Mouse (Mus musculus): ENCODE results near the gene Stk10. TPM values are rescaled to one million over a fixed set of nuclear protein-coding genes. Genes with fewer than 3 reads are reported as not detected.

The Stk10 gene
- polyA plus RNA-seq (2015; fragmentation: Nextera tagmentation; extraction: Ambion mirVana), result 3.6 and 4.3 TPM in 2 replicates

DNA sequence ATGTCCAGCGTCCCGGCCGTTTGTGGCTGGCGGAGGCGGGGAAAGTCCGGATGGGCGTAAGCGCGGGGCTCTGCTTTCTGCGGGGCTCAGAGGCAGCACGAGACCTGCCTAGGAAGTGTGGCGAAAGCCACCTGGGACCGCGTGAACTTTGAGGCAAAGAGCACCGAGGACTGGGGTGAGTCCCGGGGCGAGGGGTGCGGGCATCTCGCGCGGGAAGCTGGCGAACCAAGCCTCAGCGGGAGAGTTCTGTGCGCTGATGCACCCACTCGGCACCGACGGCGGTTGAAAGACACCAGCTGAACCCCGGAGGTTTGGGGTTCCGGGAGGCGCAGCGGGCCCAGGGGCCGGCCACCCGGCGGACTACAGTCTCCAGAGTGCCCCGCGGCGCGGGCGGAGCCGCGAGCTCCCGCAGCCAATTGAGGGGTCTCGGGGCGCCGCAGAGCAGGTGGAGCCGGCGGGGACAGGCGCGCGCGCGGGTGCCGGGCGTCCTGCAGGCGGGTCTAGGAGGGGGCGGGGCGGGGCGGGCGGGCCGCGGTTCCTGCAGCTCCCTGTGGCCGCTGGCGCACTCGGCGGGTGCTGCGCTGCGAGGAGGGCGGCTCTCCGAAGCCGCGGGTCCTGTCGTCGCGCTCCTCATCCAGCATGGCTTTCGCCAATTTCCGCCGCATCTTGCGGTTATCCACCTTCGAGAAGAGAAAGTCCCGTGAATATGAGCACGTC, at the start of gene Stk10:
TSS of gene Stk10 (plus strand) at position 541 of the 717 bp plus-strand sequence.
- Histone ChIP-seq H3K27me3 (replicated peaks) (no peaks in the 10 kb centered on the region), H3K27ac (peak within 1 kb of the TSS; percentile 51; the same call in 1 of the 2 replicates), H3K36me3 (no peaks in the 10 kb centered on the region), H3K9ac (peak within 1 kb of the TSS; percentile 61), H3K4me3 (replicated peaks) (peak within 1 kb of the TSS; percentile 63), H3K9me3 (no peaks in the 10 kb centered on the region), H3K4me2 (replicated peaks) (peak within 1 kb of the TSS; percentile 99), H3K4me1 (replicated peaks) (peaks cover 17% of the 10 kb centered on the region)
- WGBS, result under 1% methylated on average over 82 of the region's 82 CpGs
- ATAC-seq, result peak; percentile 98

- WGBS, result 66% methylated on average over 3 of the region's 3 CpGs
- Histone ChIP-seq H3K27me3 (replicated peaks) (no peaks in the 10 kb centered on the region), H3K4me2 (replicated peaks) (no peak overlapping the region), H3K4me1 (replicated peaks) (peaks cover 14% of the 10 kb centered on the region), H3K9me3 (no peaks in the 10 kb centered on the region), H3K36me3 (no peaks in the 10 kb centered on the region), H3K27ac (no peak overlapping the region), H3K4me3 (replicated peaks) (no peak overlapping the region), H3K9ac (no peak overlapping the region)
- ATAC-seq, result no peak
Measured at GRCm38 (mm10) chr11:32485290-32485689, 47.8 kb upstream of the Stk10 start.

DNA sequence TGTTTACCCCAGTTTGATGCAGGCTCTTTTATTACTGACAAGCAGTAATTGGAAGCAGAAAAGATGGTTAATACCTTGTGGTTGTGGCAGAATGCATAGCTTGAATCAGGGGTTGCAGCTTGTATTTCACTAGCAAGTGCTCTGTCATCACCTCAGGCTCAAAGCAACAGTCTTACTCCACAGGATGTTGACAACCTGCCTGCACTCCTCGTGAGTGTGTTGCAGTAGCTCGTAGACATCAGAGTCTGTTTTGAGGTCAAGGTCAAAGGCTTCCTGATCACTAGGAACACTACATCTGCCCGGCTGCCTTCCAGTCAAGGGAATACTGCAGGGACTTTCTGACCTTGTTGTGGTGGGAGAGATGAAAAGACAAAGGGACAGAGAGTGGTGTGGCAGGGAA, 46.5 kb upstream of the Stk10 start:
- Histone ChIP-seq H3K27ac (no peak overlapping the region), H3K9ac (no peak overlapping the region), H3K4me3 (replicated peaks) (no peak overlapping the region), H3K9me3 (no peaks in the 10 kb centered on the region), H3K36me3 (no peaks in the 10 kb centered on the region), H3K27me3 (replicated peaks) (no peaks in the 10 kb centered on the region), H3K4me1 (replicated peaks) (peaks cover 14% of the 10 kb centered on the region), H3K4me2 (replicated peaks) (no peak overlapping the region)
- ATAC-seq, result no peak
- 43% methylated on average over 3 of the region's 3 CpGs for WGBS

GRCm38 (mm10) chr11:32487501-32487900, 45.6 kb upstream of the Stk10 start:
- H3K4me1 ChIP-seq (replicated peaks), result peaks cover 14% of the 10 kb centered on the region
- ATAC-seq, result no peak
- no peak overlapping the region for H3K27ac ChIP-seq
- H3K4me2 ChIP-seq (replicated peaks), result no peak overlapping the region
- H3K9me3 ChIP-seq, result no peaks in the 10 kb centered on the region
- no peak overlapping the region for H3K9ac ChIP-seq
- H3K36me3 ChIP-seq, result no peaks in the 10 kb centered on the region
- H3K27me3 ChIP-seq (replicated peaks), result no peaks in the 10 kb centered on the region
- no peak overlapping the region for H3K4me3 ChIP-seq (replicated peaks)
- WGBS, result 87% methylated on average over 3 of the region's 3 CpGs

GRCm38 (mm10) chr11:32488344-32488743, 44.8 kb upstream of the Stk10 start:
- peaks cover 14% of the 10 kb centered on the region for H3K4me1 ChIP-seq (replicated peaks)
- H3K27ac ChIP-seq, result no peak overlapping the region
- H3K27me3 ChIP-seq (replicated peaks), result no peaks in the 10 kb centered on the region
- H3K9me3 ChIP-seq, result no peaks in the 10 kb centered on the region
- H3K4me2 ChIP-seq (replicated peaks), result no peak overlapping the region
- H3K4me3 ChIP-seq (replicated peaks), result no peak overlapping the region
- ATAC-seq, result no peak
- H3K9ac ChIP-seq, result no peak overlapping the region
- no peaks in the 10 kb centered on the region for H3K36me3 ChIP-seq

GRCm38 (mm10) chr11:32488808-32489670, 44.1 kb upstream of the Stk10 start:
- ATAC-seq, result peak; percentile 85
- H3K4me3 ChIP-seq (replicated peaks), result no peak overlapping the region
- H3K27me3 ChIP-seq (replicated peaks), result no peaks in the 10 kb centered on the region
- no peak overlapping the region for H3K27ac ChIP-seq
- H3K9ac ChIP-seq, result no peak overlapping the region
- H3K9me3 ChIP-seq, result no peaks in the 10 kb centered on the region
- WGBS, result 70% methylated on average over 5 of the region's 5 CpGs
- no peak overlapping the region for H3K4me2 ChIP-seq (replicated peaks)
- peaks cover 14% of the 10 kb centered on the region for H3K4me1 ChIP-seq (replicated peaks)
- no peaks in the 10 kb centered on the region for H3K36me3 ChIP-seq

DNA sequence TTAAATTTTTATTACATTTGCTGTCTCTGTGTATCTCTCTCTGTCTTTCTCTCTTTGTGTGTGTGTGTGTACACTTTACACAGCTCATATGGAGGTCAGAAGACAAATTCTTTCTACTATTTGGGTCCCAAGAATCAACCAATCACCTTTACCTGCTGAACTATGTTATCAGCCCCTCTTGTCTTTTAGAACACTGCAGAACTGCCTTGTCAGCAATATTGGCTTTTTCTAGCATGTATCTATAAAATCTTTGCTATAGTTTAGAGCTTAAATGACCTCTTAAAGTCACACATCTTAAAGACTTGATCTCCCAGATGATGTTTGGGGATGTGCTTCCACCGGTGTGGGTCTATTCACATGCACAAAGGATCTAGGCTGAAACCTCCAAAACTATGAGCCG, 42.0 kb upstream of the Stk10 start:
- H3K9ac ChIP-seq, result no peak overlapping the region
- ATAC-seq, result no peak
- no peaks in the 10 kb centered on the region for H3K27me3 ChIP-seq (replicated peaks)
- peaks cover 14% of the 10 kb centered on the region for H3K4me1 ChIP-seq (replicated peaks)
- no peaks in the 10 kb centered on the region for H3K9me3 ChIP-seq
- no peak overlapping the region for H3K27ac ChIP-seq
- H3K4me3 ChIP-seq (replicated peaks), result no peak overlapping the region
- WGBS, result 99% methylated on average over 2 of the region's 2 CpGs
- no peaks in the 10 kb centered on the region for H3K36me3 ChIP-seq
- no peak overlapping the region for H3K4me2 ChIP-seq (replicated peaks)

DNA sequence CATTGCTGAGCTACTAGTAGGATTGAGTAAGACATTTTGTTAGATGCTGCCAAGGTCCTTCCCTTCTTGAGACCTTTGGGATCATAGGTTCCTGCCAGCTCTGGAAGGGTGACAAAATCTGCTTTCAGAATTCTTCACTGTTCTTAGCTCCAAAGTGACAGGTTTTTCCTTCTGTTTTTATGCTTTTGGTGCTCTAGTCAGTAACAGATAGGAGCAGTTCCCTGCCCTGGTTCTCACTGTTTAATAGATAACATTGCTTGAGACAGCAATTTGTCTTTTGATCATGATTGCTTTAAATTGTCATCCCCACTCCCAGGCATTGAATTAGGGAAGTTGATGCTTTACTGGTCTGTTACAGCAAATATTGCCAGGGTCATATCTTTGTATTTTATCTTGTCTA, 39.8 kb upstream of the Stk10 start:
- Histone ChIP-seq H3K4me2 (replicated peaks) (no peak overlapping the region), H3K27me3 (replicated peaks) (no peaks in the 10 kb centered on the region), H3K9me3 (no peaks in the 10 kb centered on the region), H3K27ac (no peak overlapping the region), H3K4me1 (replicated peaks) (peaks cover 15% of the 10 kb centered on the region), H3K36me3 (no peaks in the 10 kb centered on the region), H3K9ac (no peak overlapping the region), H3K4me3 (replicated peaks) (no peak overlapping the region)
- ATAC-seq, result no peak

DNA sequence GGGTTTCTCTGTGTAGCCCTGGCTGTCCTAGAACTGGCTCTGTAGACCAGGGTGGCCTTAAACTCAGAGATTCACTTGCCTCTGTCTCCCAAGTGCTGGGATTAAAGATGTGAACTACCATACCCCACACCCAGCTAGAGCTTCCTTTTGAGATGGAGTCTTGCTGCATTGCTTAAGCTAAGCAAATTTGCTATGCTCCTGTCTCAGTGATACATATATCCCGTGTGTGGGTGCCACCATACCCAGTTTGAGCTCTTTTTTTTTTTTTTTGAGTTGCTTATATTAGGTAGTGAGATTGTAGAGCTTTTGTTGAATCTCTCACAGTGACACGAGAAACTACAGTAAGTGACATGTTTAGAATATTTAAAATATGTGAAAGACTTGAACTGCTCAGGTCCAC, 37.8 kb upstream of the Stk10 start:
- Histone ChIP-seq H3K27me3 (replicated peaks) (no peaks in the 10 kb centered on the region), H3K9ac (no peak overlapping the region), H3K4me1 (replicated peaks) (0 out of 2 replicates have a peak, but pooled peaks cover 4% of the 10 kb centered on the region), H3K36me3 (no peaks in the 10 kb centered on the region), H3K9me3 (no peaks in the 10 kb centered on the region), H3K4me3 (replicated peaks) (no peak overlapping the region), H3K4me2 (replicated peaks) (no peak overlapping the region), H3K27ac (no peak overlapping the region)
- no peak for ATAC-seq
- WGBS, result 60% methylated on average over 2 of the region's 2 CpGs

DNA sequence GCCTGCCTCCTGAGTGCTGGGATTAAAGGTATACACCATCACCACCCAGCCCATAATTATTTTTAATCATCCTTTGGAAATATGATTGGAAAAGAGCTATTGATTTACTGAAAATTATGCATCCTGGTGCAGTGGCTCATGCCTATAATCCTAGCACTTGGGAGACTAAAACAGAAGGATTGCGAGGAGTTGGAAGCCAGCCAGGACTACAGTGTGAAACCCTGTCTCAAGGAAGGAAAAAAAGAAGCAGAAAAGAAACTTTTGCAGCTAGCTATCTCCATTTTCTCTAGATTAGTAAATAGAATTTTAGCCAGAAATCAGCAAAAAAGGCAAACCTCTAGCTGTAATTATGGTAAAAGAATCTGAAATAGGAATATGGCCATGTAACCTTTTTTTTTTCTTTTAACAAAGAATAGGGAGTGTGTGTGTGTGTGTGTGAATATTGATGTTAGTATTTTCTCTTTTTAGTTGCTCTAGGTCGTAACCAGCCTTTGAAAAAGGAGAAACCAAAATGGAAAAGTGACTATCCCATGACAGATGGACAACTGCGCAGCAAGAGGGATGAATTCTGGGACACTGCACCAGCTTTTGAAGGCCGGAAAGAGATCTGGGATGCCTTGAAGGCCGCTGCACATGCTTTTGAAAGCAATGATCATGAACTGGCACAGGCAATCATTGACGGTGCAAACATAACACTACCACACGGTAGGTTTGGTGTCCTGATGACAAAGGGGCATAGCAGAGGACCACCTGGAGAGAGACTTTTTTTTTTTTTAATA, 34.2 kb upstream of the Stk10 start:
- Histone ChIP-seq H3K27ac (no peak overlapping the region), H3K27me3 (replicated peaks) (no peaks in the 10 kb centered on the region), H3K4me3 (replicated peaks) (no peak overlapping the region), H3K9me3 (no peaks in the 10 kb centered on the region), H3K4me2 (replicated peaks) (no peak overlapping the region), H3K4me1 (replicated peaks) (0 out of 2 replicates have a peak, but pooled peaks cover 4% of the 10 kb centered on the region), H3K36me3 (no peaks in the 10 kb centered on the region), H3K9ac (no peak overlapping the region)
- 82% methylated on average over 7 of the region's 7 CpGs for WGBS
- ATAC-seq, result no peak

- H3K27ac ChIP-seq, result no peak overlapping the region
- 92% methylated on average over 4 of the region's 4 CpGs for WGBS
- H3K27me3 ChIP-seq (replicated peaks), result no peaks in the 10 kb centered on the region
- no peak overlapping the region for H3K4me3 ChIP-seq (replicated peaks)
- H3K36me3 ChIP-seq, result no peaks in the 10 kb centered on the region
- H3K9ac ChIP-seq, result no peak overlapping the region
- H3K4me2 ChIP-seq (replicated peaks), result no peak overlapping the region
- no peak for ATAC-seq
- 0 out of 2 replicates have a peak, but pooled peaks cover 4% of the 10 kb centered on the region for H3K4me1 ChIP-seq (replicated peaks)
- H3K9me3 ChIP-seq, result no peaks in the 10 kb centered on the region
Measured at GRCm38 (mm10) chr11:32499931-32500330, 33.2 kb upstream of the Stk10 start.

GRCm38 (mm10) chr11:32503711-32504110, 29.4 kb upstream of the Stk10 start:
- H3K27me3 ChIP-seq (replicated peaks), result no peaks in the 10 kb centered on the region
- no peak overlapping the region for H3K27ac ChIP-seq
- no peak overlapping the region for H3K4me2 ChIP-seq (replicated peaks)
- H3K4me1 ChIP-seq (replicated peaks), result no peaks in the 10 kb centered on the region
- no peaks in the 10 kb centered on the region for H3K36me3 ChIP-seq
- no peaks in the 10 kb centered on the region for H3K9me3 ChIP-seq
- no peak for ATAC-seq
- no peak overlapping the region for H3K9ac ChIP-seq
- 92% methylated on average over 2 of the region's 2 CpGs for WGBS
- no peak overlapping the region for H3K4me3 ChIP-seq (replicated peaks)
